Mouse (Mus musculus) gastrocnemius, postnatal 10 days (tissue): ENCODE measurements around the gene Aaas. TPM values are rescaled to one million over a fixed set of nuclear protein-coding genes. Genes with fewer than 3 reads are reported as not detected.

Experiments used
- DNase-seq: peaks from one replicate; pipeline ENCODE4 v3.0.0; 2021; ENCODE audit warnings: mixed read lengths
- total RNA-seq, 2 experiments: library from RNA; stranded (reverse); gene quantifications; 2 replicates each; pipeline ENCODE4 v1.2.3; 2021

The Aaas gene
- total RNA-seq, 2 experiments from 2014 or later = 7.8 to 11.1 TPM

GRCm38 (mm10) chr15:102308717-102309116, 41.9 kb downstream of the Aaas start:
- DNase-seq = no peak

DNA sequence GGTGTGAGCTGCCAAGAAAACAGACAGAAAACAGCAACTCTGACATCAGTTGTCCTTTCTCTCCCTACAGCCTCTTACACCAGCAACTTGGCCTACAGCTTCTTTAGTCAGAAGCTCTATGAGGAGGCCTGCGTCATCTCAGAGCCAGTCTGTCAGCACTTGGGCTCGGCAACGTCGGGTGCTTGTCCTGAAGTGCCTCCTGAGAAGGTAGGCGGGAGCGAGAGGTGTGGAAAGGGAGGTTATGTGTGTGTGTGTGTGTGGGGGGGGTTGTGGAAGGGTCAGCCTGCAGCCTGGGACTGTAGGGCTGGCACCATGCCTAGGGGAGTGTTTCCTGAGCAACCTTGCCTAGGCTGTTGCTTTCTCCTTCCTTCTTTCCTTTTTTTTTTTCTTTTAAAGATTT, 48.0 kb downstream of the Aaas start:
- DNase-seq = no peak

GRCm38 (mm10) chr15:102296368-102297006, 54.1 kb downstream of the Aaas start:
- DNase-seq = no peak

GRCm38 (mm10) chr15:102295633-102296367, 54.8 kb downstream of the Aaas start, which contains the start of gene Espl1:
TSS of gene Espl1 (plus strand) at chr15:102296266.
- DNase-seq = peak; percentile 92

Other genes with a start within 250 kb of the Aaas start
- 10 to 100 TPM; 14.2 to 14.8 TPM for gene Spryd3, start 214.5 kb downstream of the Aaas start, total RNA-seq
- 10 to 100 TPM; 66.0 to 77.5 TPM for gene Igfbp6, start 206.4 kb downstream of the Aaas start, total RNA-seq
- gene Soat2, start 200.2 kb downstream of the Aaas start, total RNA-seq = under 1 TPM; 0.14 to 0.27 TPM
- gene Zfp740, start 147.5 kb downstream of the Aaas start, total RNA-seq = 10 to 100 TPM; 42.8 to 52.6 TPM
- 10 to 100 TPM; 23.9 to 25.5 TPM for gene Csad, start 146.0 kb downstream of the Aaas start, total RNA-seq
- gene Itgb7, start 118.8 kb downstream of the Aaas start, total RNA-seq = 1 to 10 TPM in 1 of 2 experiments, under 1 TPM in 1; 0.59 to 1.3 TPM
- gene Rarg, start 93.3 kb downstream of the Aaas start, total RNA-seq = 10 to 100 TPM; 12.4 to 22.2 TPM
- not detected for gene Gm9918, start 80.2 kb downstream of the Aaas start, total RNA-seq
- gene Mfsd5, start 71.3 kb downstream of the Aaas start, total RNA-seq = 10 to 100 TPM; 16.1 to 17.6 TPM
- gene Espl1, start 54.5 kb downstream of the Aaas start, total RNA-seq = 1 to 10 TPM; 5.3 to 7.8 TPM
- 100 to 1,000 TPM; 278 to 289 TPM for gene Pfdn5, start 24.7 kb downstream of the Aaas start, total RNA-seq
- 10 to 100 TPM; 18.7 to 20.8 TPM for gene Myg1, start 19.1 kb downstream of the Aaas start, total RNA-seq
- gene Sp7, start 16.4 kb upstream of the Aaas start, total RNA-seq = 1 to 10 TPM in 1 of 2 experiments, under 1 TPM in 1; 0.14 to 7.4 TPM
- gene Sp1, start 55.4 kb upstream of the Aaas start, total RNA-seq = 10 to 100 TPM; 32.9 to 43.2 TPM
- gene Amhr2, start 94.6 kb upstream of the Aaas start, total RNA-seq = 1 to 10 TPM; 4.1 to 5.8 TPM
- 10 to 100 TPM; 11.3 to 14.5 TPM for gene Prr13, start 108.3 kb upstream of the Aaas start, total RNA-seq
- 100 to 1,000 TPM; 476 to 508 TPM for gene Pcbp2, start 119.8 kb upstream of the Aaas start, total RNA-seq
- not detected for gene Gm10337, start 153.0 kb upstream of the Aaas start, total RNA-seq
- gene Map3k12, start 166.3 kb upstream of the Aaas start, total RNA-seq = 1 to 10 TPM; 3.8 to 4.9 TPM
- gene Tarbp2, start 167.4 kb upstream of the Aaas start, total RNA-seq = 10 to 100 TPM; 45.7 to 49.2 TPM
- 1 to 10 TPM; 1.2 to 3.4 TPM for gene Npff, start 174.2 kb upstream of the Aaas start, total RNA-seq